Mouse (Mus musculus) CH12.LX (cell line): ENCODE measurements at regions not wholly inside any gene's neighbourhood (a gene's known extent, or its start where the extent isn't known, plus 50 kb on each side); places are given as distances from the start of the nearest gene placed in this dataset.

Experiments
- POLR2A ChIP-seq: IDR thresholded peaks from 2 replicates; pipeline ENCODE4 v1.6.1; 2011; ENCODE audit warnings: low read depth, mild to moderate bottlenecking, improper control_type of control experiment, low read length
- RCOR1 ChIP-seq: conservative IDR thresholded peaks from 2 replicates; pipeline ENCODE4 v1.6.1; 2012; ENCODE audit warnings: low read depth, mild to moderate bottlenecking, inconsistent platforms, low read length, improper control_type of control experiment
- ZNF384 ChIP-seq: IDR thresholded peaks from 2 replicates; pipeline ENCODE4 v1.6.1; 2012; ENCODE audit warnings: low read depth, low read length, improper control_type of control experiment, inconsistent platforms

- TF ChIP-seq ZNF384, result no peak
- TF ChIP-seq RCOR1, result no peak
- no peak for TF ChIP-seq POLR2A
Observed at GRCm38 (mm10) chr3:150275038-150275437, 1162.6 kb upstream of the Adgrl4 start.
